Mouse (Mus musculus): Measurements from ENCODE around the gene Grin2a. TPM values are rescaled to one million over a fixed set of nuclear protein-coding genes. Genes with fewer than 3 reads are reported as not detected.

The Grin2a gene
- polyA plus RNA-seq (2012) = 0.01 TPM in 1 of 2 replicates, not detected in the other

DNA sequence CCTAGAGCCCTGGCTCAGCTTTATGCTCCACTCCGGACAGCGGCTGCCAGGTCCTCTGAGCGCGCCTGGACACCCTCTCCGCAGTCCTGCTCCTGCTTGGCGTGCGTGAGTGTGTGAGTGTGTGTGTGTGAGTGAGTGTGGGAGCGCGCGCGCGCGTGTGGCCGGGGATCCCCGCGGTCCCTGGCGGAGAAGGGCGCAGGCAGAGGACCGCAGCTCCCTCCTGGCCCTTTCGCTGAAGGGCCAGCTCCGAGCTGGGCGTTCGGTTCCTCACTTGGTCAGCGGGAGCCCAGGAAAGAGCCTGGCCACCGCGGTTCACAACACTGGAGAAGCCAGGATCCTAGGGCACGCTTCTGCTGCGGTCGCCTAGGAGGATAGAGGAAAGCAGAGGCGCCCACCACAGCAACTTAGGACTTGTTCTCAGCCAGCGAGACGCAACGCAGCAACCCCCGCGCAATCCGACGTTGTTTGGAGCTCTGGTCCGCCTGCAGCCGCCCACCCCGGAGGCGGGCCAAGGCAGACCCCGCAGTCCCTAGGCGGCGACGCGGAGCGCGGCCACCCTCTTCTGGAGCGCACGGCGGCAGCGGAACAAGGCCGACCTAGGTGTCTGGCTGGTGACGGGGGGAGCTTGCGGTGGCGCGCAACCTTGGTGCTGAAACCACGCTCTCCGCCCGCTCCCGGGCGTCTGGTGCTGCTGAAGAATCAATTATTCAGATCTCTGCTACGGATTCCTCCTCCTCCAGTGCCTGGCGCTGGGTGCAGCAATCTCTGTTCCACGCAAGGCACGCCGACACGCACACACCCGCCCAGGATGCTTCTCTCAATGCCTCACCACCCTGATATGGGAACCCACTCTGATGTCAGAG lies at the start of gene Grin2a:
Gene Grin2a (minus strand): TSS at position 610 of the 863 bp plus-strand sequence.
- no peak within 1 kb of the TSS for H3K4me3 ChIP-seq (replicated peaks)
- TF ChIP-seq GATA1 (IDR thresholded peaks at IDR 0.05; ENCODE audit: low read length) (no peak), TAL1 (IDR thresholded peaks at IDR 0.05; ENCODE audit: low read length) (no peak)
- no peaks in the 10 kb centered on the region for H3K4me1 ChIP-seq (ENCODE audit: control insufficient read depth)
- no peaks in the 10 kb centered on the region for H3K36me3 ChIP-seq (ENCODE audit: control insufficient read depth)
- peaks cover 46% of the 10 kb centered on the region for H3K27me3 ChIP-seq (ENCODE audit: control insufficient read depth)
- H3K9me3 ChIP-seq (ENCODE audit: control insufficient read depth, low read length) = no peaks in the 10 kb centered on the region

- no peaks in the 10 kb centered on the region for H3K27me3 ChIP-seq (ENCODE audit: control insufficient read depth)
- TF ChIP-seq TAL1 (IDR thresholded peaks at IDR 0.05; ENCODE audit: low read length) = no peak
- TF ChIP-seq GATA1 (IDR thresholded peaks at IDR 0.05; ENCODE audit: low read length) = no peak
- no peak overlapping the region for H3K4me3 ChIP-seq (replicated peaks)
- no peaks in the 10 kb centered on the region for H3K4me1 ChIP-seq (ENCODE audit: control insufficient read depth)
- peaks cover 9% of the 10 kb centered on the region for H3K9me3 ChIP-seq (ENCODE audit: control insufficient read depth, low read length)
- no peaks in the 10 kb centered on the region for H3K36me3 ChIP-seq (ENCODE audit: control insufficient read depth)
These were observed 40.3 kb upstream of the Grin2a start for GRCm38 (mm10) chr16:10035582-10036215.

GRCm38 (mm10) chr16:10033416-10033979 lies 38.1 kb upstream of the Grin2a start:
- Histone ChIP-seq H3K4me1 (ENCODE audit: control insufficient read depth) (no peaks in the 10 kb centered on the region), H3K9me3 (ENCODE audit: control insufficient read depth, low read length) (peaks cover 7% of the 10 kb centered on the region), H3K36me3 (ENCODE audit: control insufficient read depth) (no peaks in the 10 kb centered on the region), H3K27me3 (ENCODE audit: control insufficient read depth) (no peaks in the 10 kb centered on the region), H3K4me3 (replicated peaks) (no peak overlapping the region)
- TF ChIP-seq TAL1 (IDR thresholded peaks at IDR 0.05; ENCODE audit: low read length) (no peak), GATA1 (IDR thresholded peaks at IDR 0.05; ENCODE audit: low read length) (no peak)

DNA sequence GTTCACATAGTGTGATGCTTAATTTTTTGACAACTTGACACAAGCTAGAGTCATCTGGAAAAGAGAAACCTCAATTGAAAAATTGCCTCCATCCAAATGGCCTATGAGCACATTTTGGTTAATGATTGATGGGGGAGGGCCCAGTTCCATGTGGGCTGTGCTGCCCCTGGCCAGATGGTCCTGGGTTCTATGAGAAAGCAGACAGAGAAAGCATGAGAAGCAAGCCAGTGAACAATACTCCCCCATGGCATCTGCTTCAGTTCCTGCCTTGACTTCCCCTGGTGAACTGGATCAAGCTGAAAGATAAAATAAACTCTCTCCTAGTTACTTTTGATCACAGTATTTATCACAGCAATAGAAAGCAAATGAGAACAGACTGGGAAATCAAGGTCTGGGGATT lies 36.5 kb upstream of the Grin2a start:
- Histone ChIP-seq H3K36me3 (ENCODE audit: control insufficient read depth) (no peaks in the 10 kb centered on the region), H3K9me3 (ENCODE audit: control insufficient read depth, low read length) (peaks cover 7% of the 10 kb centered on the region), H3K4me3 (replicated peaks) (no peak overlapping the region), H3K27me3 (ENCODE audit: control insufficient read depth) (no peaks in the 10 kb centered on the region), H3K4me1 (ENCODE audit: control insufficient read depth) (no peaks in the 10 kb centered on the region)
- TF ChIP-seq GATA1 (IDR thresholded peaks at IDR 0.05; ENCODE audit: low read length) (no peak), TAL1 (IDR thresholded peaks at IDR 0.05; ENCODE audit: low read length) (no peak)

GRCm38 (mm10) chr16:10026741-10027140 lies 31.4 kb upstream of the Grin2a start:
- TF ChIP-seq TAL1 (IDR thresholded peaks at IDR 0.05; ENCODE audit: low read length) (no peak), GATA1 (IDR thresholded peaks at IDR 0.05; ENCODE audit: low read length) (no peak)
- Histone ChIP-seq H3K27me3 (ENCODE audit: control insufficient read depth) (no peaks in the 10 kb centered on the region), H3K36me3 (ENCODE audit: control insufficient read depth) (no peaks in the 10 kb centered on the region), H3K9me3 (ENCODE audit: control insufficient read depth, low read length) (peaks cover 5% of the 10 kb centered on the region; the same call in 1 of the 2 replicates), H3K4me3 (replicated peaks) (no peak overlapping the region), H3K4me1 (ENCODE audit: control insufficient read depth) (no peaks in the 10 kb centered on the region)

DNA sequence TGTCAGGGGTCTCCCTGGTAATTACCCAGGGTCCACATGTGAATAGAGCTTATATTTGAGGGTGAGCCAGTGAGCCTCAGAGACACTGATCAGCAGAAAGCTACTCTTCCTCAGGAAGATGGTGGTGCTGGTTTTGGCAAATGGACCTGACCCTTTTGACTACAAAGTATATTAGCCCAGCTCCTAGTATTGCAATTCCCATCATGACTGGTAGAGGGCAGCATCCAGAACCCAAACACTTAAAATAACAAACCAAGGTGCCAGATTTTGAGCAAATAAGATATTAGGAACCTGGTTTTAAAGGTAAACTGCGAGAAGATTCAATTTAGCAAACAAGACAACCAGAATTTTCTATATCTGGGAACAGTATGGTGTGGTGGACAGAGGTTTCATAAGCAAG lies 14.4 kb upstream of the Grin2a start:
- Histone ChIP-seq H3K4me3 (replicated peaks) (no peak overlapping the region), H3K36me3 (ENCODE audit: control insufficient read depth) (no peaks in the 10 kb centered on the region), H3K4me1 (ENCODE audit: control insufficient read depth) (no peaks in the 10 kb centered on the region), H3K27me3 (ENCODE audit: control insufficient read depth) (no peaks in the 10 kb centered on the region), H3K9me3 (ENCODE audit: control insufficient read depth, low read length) (peaks cover 7% of the 10 kb centered on the region)
- TF ChIP-seq GATA1 (IDR thresholded peaks at IDR 0.05; ENCODE audit: low read length) (no peak), TAL1 (IDR thresholded peaks at IDR 0.05; ENCODE audit: low read length) (no peak)

DNA sequence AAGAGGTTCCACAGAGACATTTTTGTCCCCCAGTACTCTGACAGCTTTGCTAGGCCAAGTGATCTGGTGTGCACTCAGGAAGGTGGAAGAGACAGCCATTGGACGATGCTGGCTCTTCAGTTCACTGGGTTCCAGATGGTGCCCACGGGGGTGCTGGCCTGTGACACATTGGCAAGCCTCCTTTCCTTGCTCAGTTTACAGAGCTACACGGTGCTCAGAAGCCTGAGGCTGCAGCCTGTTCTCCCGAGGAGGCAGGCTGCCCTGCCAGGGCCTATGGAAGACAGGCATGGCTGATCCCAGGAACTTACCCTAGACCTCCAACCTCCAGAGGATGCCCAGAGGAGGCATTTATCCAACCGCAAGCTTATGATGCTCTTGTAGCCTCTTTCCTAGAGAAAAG lies 10.2 kb upstream of the Grin2a start:
- Histone ChIP-seq H3K4me3 (replicated peaks) (no peak overlapping the region), H3K36me3 (ENCODE audit: control insufficient read depth) (no peaks in the 10 kb centered on the region), H3K9me3 (ENCODE audit: control insufficient read depth, low read length) (peaks cover 7% of the 10 kb centered on the region), H3K4me1 (ENCODE audit: control insufficient read depth) (no peaks in the 10 kb centered on the region), H3K27me3 (ENCODE audit: control insufficient read depth) (no peaks in the 10 kb centered on the region)
- no peak for TF ChIP-seq GATA1 (IDR thresholded peaks at IDR 0.05; ENCODE audit: low read length)
- no peak for TF ChIP-seq TAL1 (IDR thresholded peaks at IDR 0.05; ENCODE audit: low read length)

DNA sequence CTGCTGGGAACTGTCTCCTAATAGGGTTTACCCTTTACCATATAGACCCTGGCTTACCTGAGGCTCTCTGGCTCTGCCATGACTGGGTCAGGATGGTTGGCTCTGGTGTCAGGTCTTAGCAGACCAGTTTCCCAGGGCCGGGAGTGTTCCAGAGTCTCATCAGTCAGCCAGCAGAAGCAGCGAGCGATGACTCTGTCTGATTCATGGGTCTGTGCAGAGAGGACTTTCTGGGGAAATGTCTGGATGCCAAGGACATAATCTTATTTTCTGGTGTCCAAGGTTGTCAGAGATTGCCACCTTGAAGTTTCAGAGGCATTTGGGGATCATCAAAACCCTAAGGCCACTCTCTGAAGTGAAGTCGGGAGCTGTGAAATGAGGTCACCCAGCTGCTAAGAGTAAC lies 8.7 kb upstream of the Grin2a start:
- TF ChIP-seq GATA1 (IDR thresholded peaks at IDR 0.05; ENCODE audit: low read length) (no peak), TAL1 (IDR thresholded peaks at IDR 0.05; ENCODE audit: low read length) (no peak)
- Histone ChIP-seq H3K36me3 (ENCODE audit: control insufficient read depth) (no peaks in the 10 kb centered on the region), H3K9me3 (ENCODE audit: control insufficient read depth, low read length) (peaks cover 7% of the 10 kb centered on the region), H3K27me3 (ENCODE audit: control insufficient read depth) (no peaks in the 10 kb centered on the region), H3K4me1 (ENCODE audit: control insufficient read depth) (no peaks in the 10 kb centered on the region), H3K4me3 (replicated peaks) (no peak overlapping the region)

- no peaks in the 10 kb centered on the region for H3K36me3 ChIP-seq (ENCODE audit: control insufficient read depth)
- no peak for TF ChIP-seq GATA1 (IDR thresholded peaks at IDR 0.05; ENCODE audit: low read length)
- TF ChIP-seq TAL1 (IDR thresholded peaks at IDR 0.05; ENCODE audit: low read length) = no peak
- no peaks in the 10 kb centered on the region for H3K27me3 ChIP-seq (ENCODE audit: control insufficient read depth)
- peaks cover 7% of the 10 kb centered on the region for H3K9me3 ChIP-seq (ENCODE audit: control insufficient read depth, low read length)
- no peak overlapping the region for H3K4me3 ChIP-seq (replicated peaks)
- no peaks in the 10 kb centered on the region for H3K4me1 ChIP-seq (ENCODE audit: control insufficient read depth)
These were observed 7.6 kb upstream of the Grin2a start for GRCm38 (mm10) chr16:10003001-10003400.
